Mouse (Mus musculus) adrenal gland (tissue): Measurements from ENCODE around the gene Iffo1.

Experiments used
- intact Hi-C: fragments of 180-260 bp; cut with DNase I; formaldehyde crosslinking; loops from one replicate; pipeline ENCODE4 v1.15.1; 2025
- microRNA-seq, 2 experiments: library from miRNA; unstranded; fragments of <30 nt; microRNA quantifications; one replicate each; pipeline ENCODE4; 2019

Gene Iffo1

DNA sequence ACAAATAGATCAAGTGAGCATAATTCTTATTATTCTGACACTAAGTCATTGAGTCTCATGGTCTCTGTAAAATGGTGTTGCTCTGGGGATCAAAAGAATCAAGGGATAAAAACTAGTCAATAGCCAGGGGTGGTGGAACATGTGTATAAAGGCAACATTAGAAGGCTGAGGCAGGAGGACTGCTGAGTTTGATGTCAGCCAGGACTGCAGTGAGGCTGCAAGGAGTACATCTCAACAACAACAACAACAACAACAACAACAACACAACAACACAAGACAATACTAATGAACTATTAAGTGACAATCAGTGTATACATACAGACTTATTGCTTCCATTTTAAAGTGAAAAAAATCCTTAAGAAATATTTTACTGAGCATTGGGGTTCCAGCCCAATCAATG, 45.8 kb downstream of the Iffo1 start:
- intact Hi-C loops: loop anchor here (5.0 kb wide), 1 partner anchor 44 kb away; the partner anchor contains the start of gene Iffo1

DNA sequence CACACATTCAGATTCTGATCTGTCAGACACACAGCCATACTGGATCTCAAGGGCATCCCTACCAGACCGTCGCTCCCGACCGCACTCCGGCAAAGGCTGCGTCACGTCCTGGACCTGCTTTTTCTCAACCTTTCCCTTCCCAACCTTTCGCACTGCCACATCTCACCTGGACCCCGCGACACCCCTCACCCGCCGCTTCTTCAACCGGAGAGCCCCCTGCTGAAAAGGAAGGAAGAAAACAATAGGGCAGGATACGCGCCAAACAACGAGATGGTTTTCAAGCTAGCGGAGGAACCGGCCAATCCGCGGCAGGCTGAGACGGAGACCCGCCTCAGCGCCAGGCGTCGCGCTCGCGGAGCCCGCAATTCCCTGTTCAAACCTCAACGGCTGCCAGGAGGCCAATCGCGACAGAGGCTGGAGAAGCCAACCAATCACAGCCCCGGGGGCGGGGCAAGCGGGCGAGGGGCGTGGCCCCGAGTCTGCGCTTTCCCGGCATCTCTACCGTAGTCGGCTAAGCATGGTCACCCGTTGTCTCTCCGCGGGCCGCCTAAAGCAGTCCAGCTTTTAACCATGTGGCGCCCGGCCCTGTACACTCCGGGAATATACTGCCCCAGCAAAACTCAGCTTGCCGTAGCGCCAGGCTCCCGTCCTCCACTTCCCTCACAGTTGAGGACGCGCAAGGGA, 46.4 kb downstream of the Iffo1 start, which contains the start of the genes Ncapd2 and Mrpl51:
Gene Ncapd2, minus strand, starts transcription at position 370 of the 684 bp plus-strand sequence.
Gene Mrpl51, plus strand, starts transcription at position 470 of the 684 bp plus-strand sequence.
- intact Hi-C loops: loop anchor here (5.0 kb wide), 1 partner anchor 44 kb away; the partner anchor contains the start of gene Iffo1

DNA sequence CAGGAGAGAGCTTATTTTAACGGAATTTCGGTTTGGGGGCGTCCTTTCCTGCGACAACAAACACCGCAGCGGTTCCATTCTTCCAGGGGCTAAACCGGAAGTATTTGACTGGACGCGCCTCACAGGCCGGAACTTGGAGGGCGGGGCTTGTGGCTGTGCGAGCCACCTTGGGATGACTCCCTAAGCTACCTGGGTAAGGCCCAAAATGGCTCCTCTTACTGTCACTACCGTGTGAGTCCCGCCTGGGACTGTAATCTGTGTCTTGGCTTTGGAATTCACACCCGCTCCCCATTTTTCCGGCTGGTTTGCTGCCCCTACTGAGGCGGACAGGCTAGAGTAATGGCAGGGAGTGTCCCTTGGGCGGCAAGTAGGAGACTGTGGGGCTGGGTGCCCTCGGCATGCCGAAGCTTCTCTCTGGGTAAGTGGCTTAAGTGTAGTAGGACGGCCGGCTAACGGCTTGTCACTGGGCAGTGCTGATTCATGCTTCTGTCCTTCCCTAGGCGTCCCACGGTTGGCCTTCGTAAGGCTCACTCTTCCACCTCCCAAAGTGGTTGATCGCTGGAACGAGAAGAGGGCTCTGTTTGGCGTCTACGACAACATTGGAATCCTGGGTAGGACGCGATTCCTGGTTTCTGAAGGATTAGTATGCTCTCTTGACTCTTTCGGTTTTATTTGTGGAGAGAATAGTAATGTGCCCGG, 47.1 kb downstream of the Iffo1 start:
- intact Hi-C loops: loop anchor here (5.0 kb wide), 1 partner anchor 45 kb away; the partner anchor contains the start of gene Iffo1

DNA sequence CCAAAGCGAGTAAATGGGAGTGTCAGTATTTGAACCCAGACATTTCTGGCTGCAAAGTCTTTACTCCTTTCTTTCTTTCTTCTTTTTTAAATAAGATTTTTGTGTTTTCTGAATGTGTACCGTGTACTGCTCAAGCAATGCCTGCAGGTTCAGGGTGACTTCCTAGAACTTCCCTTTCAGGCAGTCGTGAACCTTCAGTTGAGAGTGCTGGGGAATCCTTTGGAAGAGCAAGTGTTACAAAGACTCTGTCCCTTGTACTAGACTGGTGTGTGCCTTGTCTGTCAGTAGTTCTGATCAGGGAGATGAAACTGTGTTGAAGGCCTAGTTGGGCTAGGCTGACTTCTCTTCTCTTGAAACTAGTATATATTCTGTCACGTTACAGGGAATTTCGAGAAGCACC, 47.8 kb downstream of the Iffo1 start:
- intact Hi-C loops: loop anchor here (5.0 kb wide), 1 partner anchor 46 kb away; the partner anchor contains the start of gene Iffo1

DNA sequence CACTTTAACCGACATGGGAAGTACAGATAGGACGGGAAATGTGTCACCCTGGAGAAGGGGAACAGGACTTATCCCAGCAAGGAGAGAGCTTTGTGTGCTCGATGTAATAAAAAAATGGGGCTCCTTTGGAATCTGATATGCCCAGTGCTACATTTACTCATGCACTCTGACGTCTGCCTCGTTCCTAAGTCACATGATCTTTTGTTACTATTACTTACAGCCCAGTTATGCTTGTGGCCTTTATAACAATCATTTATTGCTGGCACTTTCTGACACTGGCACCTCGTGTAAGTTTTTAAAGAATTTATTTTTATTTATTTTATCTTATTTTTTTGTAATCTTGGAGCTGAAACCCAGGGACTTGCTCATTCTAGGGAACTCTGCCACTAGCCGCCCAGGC, 48.3 kb downstream of the Iffo1 start:
- intact Hi-C loops: loop anchor here (5.0 kb wide), 1 partner anchor 46 kb away; the partner anchor contains the start of gene Iffo1

DNA sequence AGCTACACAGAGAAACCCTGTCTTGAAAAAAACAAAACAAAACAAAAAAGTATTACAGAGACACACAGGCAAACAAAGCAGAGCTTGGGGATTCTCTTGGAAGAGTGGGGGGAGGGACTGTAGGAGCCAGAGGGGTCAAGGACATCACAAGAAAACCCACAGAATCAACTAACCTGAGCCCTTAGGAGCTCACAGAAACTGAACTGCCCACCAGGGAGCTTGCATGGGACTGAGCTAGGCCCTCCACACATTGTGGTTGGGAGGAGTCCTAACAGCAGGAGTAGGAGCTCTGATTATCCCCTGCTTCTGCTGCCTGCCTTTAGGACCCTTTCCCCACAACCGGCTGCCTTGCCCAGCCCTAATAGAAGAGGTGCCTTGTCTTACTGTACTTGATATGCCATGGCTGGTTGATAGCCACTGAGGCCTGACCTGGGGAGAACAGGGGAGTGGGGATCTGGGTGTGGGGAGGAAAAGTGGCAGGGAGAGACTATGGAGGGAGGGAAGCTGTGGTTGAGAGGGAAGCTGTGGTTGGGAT, 50.6 kb downstream of the Iffo1 start:
- intact Hi-C loops: no loop called here

DNA sequence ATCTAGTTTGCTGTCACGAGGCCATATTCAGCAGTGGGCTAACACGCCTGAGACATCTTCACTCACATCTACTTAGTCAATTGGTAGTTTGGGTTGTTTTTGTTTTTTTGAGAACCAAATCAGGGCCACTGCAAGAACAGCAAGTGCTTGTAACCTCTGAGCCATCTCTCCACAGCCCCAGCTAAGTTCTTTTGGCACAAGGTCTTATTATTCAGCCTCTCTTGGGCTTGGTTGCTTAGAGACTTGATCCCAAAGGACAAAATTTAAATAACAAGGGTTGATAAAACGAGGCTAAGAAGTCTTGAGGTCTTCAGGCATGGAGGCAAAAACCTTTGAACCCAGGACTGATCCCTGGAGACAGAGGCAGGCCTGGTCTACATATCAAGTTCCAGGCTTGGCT, 51.3 kb downstream of the Iffo1 start:
- intact Hi-C loops: no loop called here

DNA sequence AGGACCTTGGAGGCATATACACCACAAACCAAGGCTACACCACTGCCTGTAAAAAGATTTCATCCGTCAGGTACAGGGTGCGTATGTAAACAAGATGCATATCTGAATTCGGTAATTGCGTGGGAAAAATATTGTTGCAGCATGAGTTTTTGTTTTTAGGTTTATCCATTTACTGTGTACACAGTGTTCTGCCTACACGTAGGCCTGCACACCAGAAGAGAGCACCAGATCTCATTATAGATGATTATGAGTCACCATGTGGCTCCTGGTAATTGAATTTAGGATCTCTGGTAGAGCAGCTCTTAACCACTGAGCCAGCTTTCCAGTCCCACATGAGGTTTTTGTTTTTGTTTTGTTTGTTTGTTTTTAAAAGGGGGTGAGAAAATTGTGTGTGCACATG, 52.1 kb downstream of the Iffo1 start:
- intact Hi-C loops: no loop called here

DNA sequence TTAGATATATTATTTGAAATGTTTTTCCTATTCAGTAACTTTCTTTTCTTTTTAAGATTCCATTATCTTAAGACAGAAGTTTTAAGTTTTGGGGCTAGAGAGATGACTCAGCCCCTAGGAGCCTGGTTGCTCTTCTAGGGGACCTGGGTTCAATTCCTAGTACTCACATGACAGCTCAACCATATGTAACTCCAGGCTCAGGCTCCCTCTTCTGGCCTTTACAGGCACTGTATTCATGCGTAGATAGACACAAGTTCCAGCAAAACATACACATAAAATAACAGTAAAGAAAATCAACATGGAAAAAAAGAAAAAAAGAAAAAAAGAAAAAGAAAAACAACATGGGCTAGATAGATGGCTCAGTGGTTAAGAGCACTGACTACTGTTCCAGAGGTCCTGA, 65.4 kb downstream of the Iffo1 start:
- intact Hi-C loops: no loop called here

Small RNAs within 50 kb of the gene (microRNA-seq; reads per million reads assigned to microRNA genes)
- 0.23 to 0.62 reads per million in 2 experiments for gene Mir3098
- gene Mir7045: 0.11 to 0.12 reads per million in 2 experiments
